Mouse (Mus musculus): Measurements from ENCODE around the gene Atp6v1a. TPM values are rescaled to one million over a fixed set of nuclear protein-coding genes. Genes with fewer than 3 reads are reported as not detected.

Atp6v1a gene
- total RNA-seq, 2 experiments from 2014 or later = 20.5 to 21.6 TPM

GRCm38 (mm10) chr16:44140186-44140787 is 782 bp upstream of the Atp6v1a start:
- intact Hi-C loops (cut with DNase I) = loop anchor here (2.0 kb wide), 2 partner anchors 33 to 99 kb away; partner anchors contain the start of gene Usf3

GRCm38 (mm10) chr16:44138979-44139535 is 448 bp downstream of the Atp6v1a start:
- intact Hi-C loops (cut with DNase I) = no loop called here
- peak; percentile 77 to 82 for DNase-seq

More at GRCm38 (mm10) chr16:44140186-44140787, 782 bp upstream of the Atp6v1a start:
- DNase-seq = peak; percentile 70 to 77

GRCm38 (mm10) chr16:44138377-44138978 is 1.0 kb downstream of the Atp6v1a start:
- peak in 1 of 2 experiments; percentile 19 for DNase-seq
- intact Hi-C loops (cut with DNase I) = no loop called here

GRCm38 (mm10) chr16:44136511-44137021 is 2.9 kb downstream of the Atp6v1a start:
- intact Hi-C loops (cut with DNase I) = no loop called here
- DNase-seq = no peak

GRCm38 (mm10) chr16:44133187-44133586 is 6.3 kb downstream of the Atp6v1a start:
- intact Hi-C loops (cut with DNase I) = no loop called here

GRCm38 (mm10) chr16:44132300-44132699 is 7.2 kb downstream of the Atp6v1a start:
- intact Hi-C loops (cut with DNase I) = no loop called here
- no peak for DNase-seq

More at GRCm38 (mm10) chr16:44133187-44133586, 6.3 kb downstream of the Atp6v1a start:
- no peak for DNase-seq

DNA sequence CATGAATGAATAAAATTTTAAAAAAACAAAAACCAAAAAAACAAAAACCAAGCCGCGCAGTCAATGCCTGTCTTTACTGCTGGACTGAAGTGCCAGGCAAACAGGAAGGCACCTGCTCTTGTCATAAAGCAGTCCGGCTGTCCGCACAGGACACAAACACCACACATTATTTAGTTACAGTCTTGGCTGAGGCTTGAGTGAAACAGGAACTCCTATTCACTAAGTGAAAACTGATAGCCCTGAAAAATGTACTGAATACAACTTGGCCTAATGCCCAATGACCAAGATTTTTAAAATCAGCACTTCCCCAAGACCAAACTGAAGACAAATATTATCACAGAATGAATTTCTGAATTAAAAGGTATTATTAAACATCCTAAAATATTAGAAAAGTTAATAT is 13.1 kb downstream of the Atp6v1a start:
- intact Hi-C loops (cut with DNase I) = no loop called here
- no peak for DNase-seq

GRCm38 (mm10) chr16:44125436-44125835 is 14.1 kb downstream of the Atp6v1a start:
- intact Hi-C loops (cut with DNase I) = no loop called here
- no peak for DNase-seq

DNA sequence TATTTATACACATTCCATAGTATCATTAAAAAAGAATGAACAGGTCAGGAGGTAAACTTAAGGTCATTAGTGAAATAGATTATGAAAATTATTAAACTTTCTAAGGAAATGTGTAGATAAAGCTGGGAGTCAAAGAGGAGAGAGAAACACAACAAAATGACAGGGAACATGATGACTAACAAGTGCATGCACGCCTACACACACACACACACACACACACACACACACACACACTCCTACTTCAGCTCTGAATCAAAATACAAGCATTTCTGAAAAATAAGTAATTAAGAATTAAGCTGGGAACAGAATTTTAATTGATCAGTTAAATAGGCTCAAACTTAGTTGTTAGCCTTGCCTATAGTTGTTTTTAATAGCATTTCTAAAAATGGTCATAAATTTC is 14.8 kb downstream of the Atp6v1a start:
- DNase-seq = no peak
- intact Hi-C loops (cut with DNase I) = no loop called here

GRCm38 (mm10) chr16:44123786-44124185 is 15.7 kb downstream of the Atp6v1a start:
- no peak for DNase-seq
- intact Hi-C loops (cut with DNase I) = no loop called here

GRCm38 (mm10) chr16:44122982-44123725 is 16.4 kb downstream of the Atp6v1a start:
- no peak for DNase-seq
- intact Hi-C loops (cut with DNase I) = no loop called here

DNA sequence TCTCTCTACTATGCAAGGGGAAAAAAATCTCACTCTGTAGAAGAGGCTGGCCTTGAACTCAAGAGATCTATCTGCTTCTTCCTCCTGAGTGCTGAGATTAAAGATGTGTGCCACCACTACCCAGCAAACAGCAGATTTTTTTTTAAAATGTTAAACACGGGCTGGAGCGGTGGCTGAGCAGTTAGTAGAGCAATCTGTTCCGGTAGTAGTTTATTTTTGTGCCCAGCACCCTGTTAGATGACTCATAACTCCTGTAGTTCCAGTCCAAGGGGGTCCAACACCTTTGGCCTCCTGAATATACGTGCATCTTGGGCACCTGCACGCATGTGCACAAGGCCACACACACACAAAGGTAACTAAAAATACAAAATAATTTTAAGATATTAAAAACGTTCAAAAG is 16.9 kb downstream of the Atp6v1a start:
- intact Hi-C loops (cut with DNase I) = no loop called here

GRCm38 (mm10) chr16:44122122-44122521 is 17.4 kb downstream of the Atp6v1a start:
- intact Hi-C loops (cut with DNase I) = no loop called here
- DNase-seq = no peak

More for the DNA sequence above, 16.9 kb downstream of the Atp6v1a start:
- no peak for DNase-seq

DNA sequence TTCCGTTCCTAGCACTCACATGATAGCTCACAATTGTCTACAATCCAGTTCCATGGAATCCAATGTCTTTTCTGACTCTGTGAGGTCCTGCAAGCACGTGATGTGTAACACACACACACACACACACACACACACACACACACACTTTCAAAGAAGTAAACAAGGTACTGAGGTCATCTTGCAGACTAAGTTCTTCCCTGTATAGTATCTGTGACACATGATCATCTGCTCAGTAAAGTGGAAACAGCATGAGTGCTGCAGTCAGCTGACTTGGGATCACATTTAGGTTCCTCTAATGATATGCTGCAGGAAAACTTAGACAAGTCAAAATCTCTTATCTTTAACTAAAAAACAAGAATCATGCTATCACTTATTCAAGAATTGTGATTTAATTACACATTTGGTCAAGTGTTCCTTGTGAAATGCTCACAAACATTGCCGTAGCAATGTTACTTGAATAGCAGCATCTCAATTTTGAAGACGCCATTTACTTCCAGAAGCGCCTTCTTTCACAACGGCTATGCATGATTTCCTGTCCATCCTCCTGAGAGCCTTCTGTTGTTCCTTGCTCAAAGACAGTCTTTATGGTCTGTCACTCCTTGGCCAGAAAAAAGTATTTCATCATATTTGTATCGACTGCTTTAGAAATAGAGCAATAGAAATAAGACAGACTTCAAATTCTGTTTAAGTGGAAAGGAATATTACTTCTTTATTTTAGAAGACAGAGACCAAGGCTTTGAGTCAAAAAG is 19.6 kb downstream of the Atp6v1a start:
- intact Hi-C loops (cut with DNase I) = no loop called here
- DNase-seq = no peak

DNA sequence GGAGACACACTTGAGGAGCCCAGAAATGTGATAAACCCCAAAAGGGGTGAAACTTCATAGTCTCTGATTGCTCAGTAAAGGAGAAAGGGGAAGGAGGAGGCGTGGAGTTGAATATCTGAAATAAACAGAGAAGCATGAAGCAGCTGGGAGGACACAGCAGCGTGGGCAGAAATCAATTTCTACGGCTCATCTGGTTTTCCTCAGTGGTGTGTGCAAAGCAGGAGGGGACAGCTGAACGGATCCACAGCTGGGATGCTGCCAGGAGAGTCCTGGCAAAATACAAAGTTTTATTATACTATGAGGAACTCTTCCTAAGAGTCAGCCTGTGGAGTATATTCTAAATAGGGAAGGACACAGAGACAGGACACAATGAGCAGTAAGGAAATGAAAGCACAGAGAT is 30.5 kb downstream of the Atp6v1a start:
- intact Hi-C loops (cut with DNase I) = no loop called here
- no peak for DNase-seq

DNA sequence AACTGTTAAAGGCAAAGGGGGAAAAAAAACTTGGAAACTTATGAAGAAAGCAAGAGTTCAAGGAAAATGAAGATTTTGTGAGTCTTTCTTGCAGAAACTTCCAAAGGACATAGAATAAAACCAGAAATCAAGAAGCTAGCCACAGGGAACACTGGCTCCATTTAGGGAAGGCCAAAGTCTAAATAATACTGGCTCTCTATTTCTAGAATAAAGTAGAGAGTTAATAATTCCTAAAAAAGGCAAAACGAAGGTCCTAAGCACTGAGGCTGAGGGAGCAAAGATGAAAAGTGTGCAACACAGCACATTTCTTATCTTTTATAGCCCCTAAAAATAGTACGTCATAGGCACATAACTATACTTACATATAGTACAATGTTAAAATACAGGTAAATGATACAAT is 34.3 kb downstream of the Atp6v1a start:
- no peak for DNase-seq
- intact Hi-C loops (cut with DNase I) = no loop called here

DNA sequence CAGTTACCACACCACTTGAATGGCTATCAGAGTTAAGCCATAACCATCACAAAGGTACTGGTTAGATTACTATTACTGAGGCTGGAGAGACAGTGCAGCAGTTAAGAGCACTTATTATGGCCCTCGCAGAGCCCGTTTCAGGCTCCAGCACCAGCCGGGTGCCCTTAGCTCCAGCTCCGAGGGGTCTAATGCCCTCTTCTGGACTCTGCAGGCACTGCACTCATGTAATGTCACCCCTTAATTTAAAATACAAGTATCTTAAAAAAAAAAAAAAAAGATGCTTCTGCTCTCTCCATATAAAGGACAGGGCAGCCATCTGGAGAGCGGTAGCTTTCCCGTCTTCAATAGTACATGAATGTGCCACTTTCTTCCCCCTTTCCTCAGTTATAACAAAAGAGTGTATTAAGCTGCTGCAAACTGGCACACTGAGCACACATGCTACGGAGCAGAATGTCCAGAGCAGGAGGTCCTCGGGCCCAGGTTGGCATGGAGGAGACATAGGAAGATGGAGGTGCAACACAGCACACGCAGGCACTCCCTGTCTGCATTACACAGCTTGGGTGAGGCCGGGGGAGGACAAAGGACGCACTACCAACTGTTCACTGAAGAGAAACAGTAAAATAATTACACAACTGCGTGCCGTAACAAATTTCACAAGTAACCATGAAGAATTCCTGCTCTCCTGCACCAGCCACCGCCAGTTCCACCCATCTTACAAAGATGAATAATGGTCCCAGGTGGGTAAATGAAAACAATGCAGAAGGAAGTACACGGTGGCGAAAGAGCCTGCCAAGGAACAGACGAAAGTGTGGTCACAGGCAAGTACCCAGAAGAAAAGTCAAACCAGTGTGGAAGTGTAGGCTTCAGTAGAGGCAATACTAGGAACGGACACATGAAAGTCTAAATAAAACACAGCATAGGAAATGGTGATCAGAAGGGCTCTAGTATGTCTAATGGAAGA is 35.4 kb downstream of the Atp6v1a start:
- intact Hi-C loops (cut with DNase I) = no loop called here
- DNase-seq = no peak

GRCm38 (mm10) chr16:44102925-44103324 is 36.6 kb downstream of the Atp6v1a start:
- intact Hi-C loops (cut with DNase I) = no loop called here

GRCm38 (mm10) chr16:44101181-44101710 is 38.3 kb downstream of the Atp6v1a start:
- no peak for DNase-seq
- intact Hi-C loops (cut with DNase I) = no loop called here

More at GRCm38 (mm10) chr16:44102925-44103324, 36.6 kb downstream of the Atp6v1a start:
- DNase-seq = no peak
